Comparison of ENCODE assay signal across 8 mouse cellular contexts in the genomic region with DNA sequence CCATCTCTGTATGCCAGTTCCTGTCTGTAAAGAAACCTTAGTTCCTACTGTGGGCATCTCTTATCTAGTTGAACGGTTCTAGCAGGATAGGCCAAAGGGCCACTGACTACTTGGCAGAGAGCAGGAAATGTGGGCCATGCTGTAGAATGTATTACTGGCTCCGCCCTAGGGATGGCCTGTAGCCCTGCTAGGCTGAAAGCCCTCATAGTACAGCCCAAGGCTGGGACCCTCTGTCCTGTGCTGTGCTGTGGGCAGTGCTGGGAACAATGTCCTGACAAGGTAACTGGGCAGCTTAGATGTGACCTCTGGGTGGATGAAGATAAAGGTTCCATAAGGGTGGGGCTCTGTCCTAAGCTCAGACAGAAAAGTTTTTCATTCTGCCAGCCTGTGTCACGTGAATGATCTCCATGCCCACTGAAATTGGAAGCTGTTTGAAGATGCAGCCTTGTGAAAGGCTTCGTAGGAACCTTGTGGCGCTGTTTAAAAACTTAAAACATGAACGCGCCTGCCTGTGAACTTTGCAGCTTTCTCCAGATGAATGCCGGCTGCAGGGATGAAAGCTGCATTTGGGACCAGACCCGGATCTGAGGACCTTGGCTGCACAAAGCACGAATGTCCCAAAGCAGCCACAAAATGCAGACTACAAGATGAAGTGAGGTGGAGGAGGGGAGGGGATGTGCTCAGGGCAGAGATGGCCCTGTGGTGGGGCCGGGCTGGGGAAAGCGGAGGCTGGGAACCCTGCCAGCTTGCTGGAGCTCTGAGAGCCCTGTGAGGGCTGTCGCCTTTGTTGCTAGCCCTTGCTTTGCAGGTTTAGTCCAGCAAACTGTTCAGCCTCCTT.
A peak's percentile ranks its signal among the peaks of the same experiment; 100 is the strongest.
DNase-seq lines count a peak whose midpoint lies in the region; ATAC-seq lines count a peak whose summit lies in the region.

No protein-coding gene starts in this region.

- no peaks in the 10 kb centered on the region for H3K9me3 ChIP-seq in forebrain, embryonic 10.5 days
- H3K9me3 ChIP-seq in midbrain, embryonic 11.5 days (ENCODE audit: control insufficient read depth, low read length) = no peaks in the 10 kb centered on the region

- DNase-seq in heart, adult 18-20 months = peak; percentile 19 to 22
- no peak for DNase-seq in heart, postnatal 25 days (ENCODE audit: low spot score)
- DNase-seq in 3T3-L1 (ENCODE audit: low read depth, low spot score) = peak; percentile 26
- no peak for DNase-seq in forebrain, embryonic 10.5 days (ENCODE audit: extremely low spot score, low spot score)
- DNase-seq in heart, postnatal 36 days = peak; percentile 21 to 40
- DNase-seq in midbrain, embryonic 11.5 days (ENCODE audit: low spot score, missing footprints) = peak; percentile 71
- DNase-seq in yolk sac, embryonic 10.5 days (ENCODE audit: low spot score) = no peak

- no peaks in the 10 kb centered on the region for H3K36me3 ChIP-seq in forebrain, embryonic 10.5 days (replicated peaks)
- H3K36me3 ChIP-seq in midbrain, embryonic 11.5 days (ENCODE audit: control insufficient read depth, insufficient read depth, low read length) = no peaks in the 10 kb centered on the region; the same call in 1 of the 2 replicates

- H3K4me2 ChIP-seq in midbrain, embryonic 11.5 days = no peak overlapping the region

- H3K27me3 ChIP-seq in forebrain, embryonic 10.5 days (ENCODE audit: poor library complexity, severe bottlenecking) = no peaks in the 10 kb centered on the region
- H3K27me3 ChIP-seq in midbrain, embryonic 11.5 days (ENCODE audit: control insufficient read depth, insufficient read depth, low read length) = no peaks in the 10 kb centered on the region

- peak overlapping the region; percentile 46 for H3K27ac ChIP-seq in forebrain, embryonic 10.5 days
- no peak overlapping the region for H3K27ac ChIP-seq in midbrain, embryonic 11.5 days (ENCODE audit: low read depth, low read length)

- peaks cover 16% of the 10 kb centered on the region for H3K4me1 ChIP-seq in forebrain, embryonic 10.5 days
- H3K4me1 ChIP-seq in midbrain, embryonic 11.5 days (ENCODE audit: control insufficient read depth, insufficient read depth, low read length) = no peaks in the 10 kb centered on the region

- no peak for ATAC-seq in midbrain, embryonic 11.5 days (ENCODE audit: low FRiP score)
- ATAC-seq in frontal cortex, adult (ENCODE audit: low TSS enrichment) = no peak; the same call in 1 of the 2 replicates

- no peak overlapping the region for H3K9ac ChIP-seq in midbrain, embryonic 11.5 days (ENCODE audit: low read length)

- WGBS in forebrain, embryonic 10.5 days = 83% methylated on average over 13 of the region's 13 CpGs
- 77% methylated on average over 13 of the region's 13 CpGs for WGBS in midbrain, embryonic 11.5 days

- intact Hi-C loops in heart, postnatal 25 days (cut with DNase I) = no loop called here
- intact Hi-C loops in heart, postnatal 36 days (cut with DNase I) = loop anchor here (5.0 kb wide), 1 partner anchor 67 kb away; no protein-coding TSS in a partner anchor

- H3K4me3 ChIP-seq in forebrain, embryonic 10.5 days = no peak overlapping the region
- H3K4me3 ChIP-seq in midbrain, embryonic 11.5 days (ENCODE audit: low read depth, low read length) = no peak overlapping the region

Comparison
In these comparisons a context has a peak if more than half of its experiments do, and no peak if none do; other contexts are left out.
1. DNase-seq: peak in heart, adult 18-20 months (2 of 2), 3T3-L1 (single experiment), heart, postnatal 36 days (2 of 2) and midbrain, embryonic 11.5 days (single experiment); none in heart, postnatal 25 days (single experiment), forebrain, embryonic 10.5 days (single experiment) and yolk sac, embryonic 10.5 days (single experiment).